Mouse (Mus musculus): Measurements from ENCODE around the gene Tada3. TPM values are rescaled to one million over a fixed set of nuclear protein-coding genes. Genes with fewer than 3 reads are reported as not detected.

Gene Tada3
- total RNA-seq (2021): 10 to 100 TPM; 53.4 to 56.1 TPM

- peak; percentile 89 to 90 for DNase-seq
Measured at GRCm38 (mm10) chr6:113377496-113378385, at the start of gene Tada3, which contains the start of gene Arpc4. Gene Tada3, minus strand, starts transcription at chr6:113377883. Gene Arpc4, plus strand, starts transcription at chr6:113378115.

- no peak for DNase-seq
Measured at GRCm38 (mm10) chr6:113427397-113427796, 49.7 kb upstream of the Tada3 start.

GRCm38 (mm10) chr6:113426696-113427095 is 49.0 kb upstream of the Tada3 start:
- no peak for DNase-seq

- DNase-seq: no peak
Measured at GRCm38 (mm10) chr6:113424187-113424586, 46.5 kb upstream of the Tada3 start.

GRCm38 (mm10) chr6:113423000-113423399 is 45.3 kb upstream of the Tada3 start:
- no peak for DNase-seq

- DNase-seq: peak; percentile 97 to 98
Measured at GRCm38 (mm10) chr6:113419199-113419587, 41.5 kb upstream of the Tada3 start, which contains the start of gene Rpusd3. Gene Rpusd3, minus strand, starts transcription at chr6:113419340.

GRCm38 (mm10) chr6:113418441-113419198 is 40.9 kb upstream of the Tada3 start:
- DNase-seq: no peak

- no peak for DNase-seq
Measured at GRCm38 (mm10) chr6:113416416-113416815, 38.7 kb upstream of the Tada3 start.

- no peak for DNase-seq
Measured at GRCm38 (mm10) chr6:113410001-113410400, 32.3 kb upstream of the Tada3 start.

- no peak for DNase-seq
Measured at GRCm38 (mm10) chr6:113406683-113407082, 29.0 kb upstream of the Tada3 start.

- DNase-seq: peak in 1 of 2 experiments; percentile 56
Measured at GRCm38 (mm10) chr6:113405483-113405882, 27.8 kb upstream of the Tada3 start.

GRCm38 (mm10) chr6:113404649-113405448 is 27.2 kb upstream of the Tada3 start:
- no peak for DNase-seq

GRCm38 (mm10) chr6:113402094-113402493 is 24.4 kb upstream of the Tada3 start:
- DNase-seq: peak; percentile 64 to 75

- no peak for DNase-seq
Measured at GRCm38 (mm10) chr6:113396270-113397030, 18.8 kb upstream of the Tada3 start.

GRCm38 (mm10) chr6:113395501-113395900 is 17.8 kb upstream of the Tada3 start:
- DNase-seq: no peak

- no peak for DNase-seq
Measured at GRCm38 (mm10) chr6:113394811-113395210, 17.1 kb upstream of the Tada3 start.

GRCm38 (mm10) chr6:113393951-113394350 is 16.3 kb upstream of the Tada3 start:
- no peak for DNase-seq

GRCm38 (mm10) chr6:113392387-113393071 is 14.8 kb upstream of the Tada3 start:
- DNase-seq: peak; percentile 61 to 70

- DNase-seq: no peak
Measured at GRCm38 (mm10) chr6:113392015-113392386, 14.3 kb upstream of the Tada3 start.

- DNase-seq: no peak
Measured at GRCm38 (mm10) chr6:113390715-113391114, 13.0 kb upstream of the Tada3 start.

- DNase-seq: no peak
Measured at GRCm38 (mm10) chr6:113388960-113389359, 11.3 kb upstream of the Tada3 start, which contains the start of gene Ttll3. Gene Ttll3, plus strand, starts transcription at chr6:113389260.

Measured in layer of hippocampus, postnatal 36 days (tissue).